Mouse (Mus musculus): ENCODE results near the gene Spata32.

The Spata32 gene

GRCm38 (mm10) chr11:103173041-103173770 lies 45.0 kb downstream of the Spata32 start:
- DNase-seq: peak in 1 of 2 experiments; percentile 12

- peak in 1 of 2 experiments; percentile 34 for DNase-seq
These were observed 45.7 kb downstream of the Spata32 start for GRCm38 (mm10) chr11:103172392-103173040.

- peak in 1 of 2 experiments; percentile 45 for DNase-seq
These were observed 46.4 kb downstream of the Spata32 start for GRCm38 (mm10) chr11:103171703-103172391.

GRCm38 (mm10) chr11:103171286-103171620 lies 47.0 kb downstream of the Spata32 start:
- DNase-seq: peak in 1 of 2 experiments; percentile 52

GRCm38 (mm10) chr11:103170494-103171285 lies 47.5 kb downstream of the Spata32 start, which contains the start of gene Fmnl1:
Fmnl1 (plus strand) TSS chr11:103171107.
- DNase-seq: peak; percentile 77 to 79

GRCm38 (mm10) chr11:103170111-103170493 lies 48.1 kb downstream of the Spata32 start:
- DNase-seq: no peak

- DNase-seq: no peak
These were observed 48.6 kb downstream of the Spata32 start for GRCm38 (mm10) chr11:103169664-103170063.

- DNase-seq: peak; percentile 54 to 71
These were observed 49.4 kb downstream of the Spata32 start for GRCm38 (mm10) chr11:103168690-103169390.

- DNase-seq: peak in 1 of 2 experiments; percentile 26
These were observed 53.8 kb downstream of the Spata32 start for GRCm38 (mm10) chr11:103164391-103164790.

GRCm38 (mm10) chr11:103162132-103162531 lies 56.1 kb downstream of the Spata32 start:
- DNase-seq: no peak

GRCm38 (mm10) chr11:103161449-103161848 lies 56.8 kb downstream of the Spata32 start:
- DNase-seq: no peak

- DNase-seq: no peak
These were observed 57.5 kb downstream of the Spata32 start for GRCm38 (mm10) chr11:103160738-103161137.

- DNase-seq: peak; percentile 76 to 80
These were observed 59.4 kb downstream of the Spata32 start for GRCm38 (mm10) chr11:103158621-103159478.

Measured in thymus, adult 18-20 months (tissue).